Mouse (Mus musculus) NIH3T3 (cell line): ENCODE data around the gene Tbc1d17.

Experiments used
- DNase-seq: peaks from one replicate; pipeline ENCODE4 v3.0.0-alpha.2; 2012; ENCODE audit warnings: low read depth

Tbc1d17 gene

DNA sequence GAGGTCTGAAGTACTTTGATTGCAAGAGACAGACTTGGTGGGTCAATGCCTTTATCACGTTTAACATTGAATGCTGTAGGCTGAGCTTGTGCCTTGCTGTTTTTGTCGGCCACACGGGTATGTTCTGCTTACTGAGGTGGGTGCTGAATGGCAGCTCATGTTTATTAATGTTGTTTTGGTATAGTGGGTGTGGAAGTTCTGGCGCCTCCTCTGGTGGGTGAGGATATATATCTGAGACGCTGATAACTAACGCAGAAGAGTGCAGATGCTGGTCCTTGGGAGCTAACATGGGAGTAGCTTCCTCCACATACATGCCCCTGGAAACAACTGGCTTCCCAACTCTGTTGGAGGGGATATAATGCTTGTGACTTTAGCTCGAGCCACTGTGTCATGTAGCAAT is 25.5 kb downstream of the Tbc1d17 start:
- peak; percentile 39 for DNase-seq

DNA sequence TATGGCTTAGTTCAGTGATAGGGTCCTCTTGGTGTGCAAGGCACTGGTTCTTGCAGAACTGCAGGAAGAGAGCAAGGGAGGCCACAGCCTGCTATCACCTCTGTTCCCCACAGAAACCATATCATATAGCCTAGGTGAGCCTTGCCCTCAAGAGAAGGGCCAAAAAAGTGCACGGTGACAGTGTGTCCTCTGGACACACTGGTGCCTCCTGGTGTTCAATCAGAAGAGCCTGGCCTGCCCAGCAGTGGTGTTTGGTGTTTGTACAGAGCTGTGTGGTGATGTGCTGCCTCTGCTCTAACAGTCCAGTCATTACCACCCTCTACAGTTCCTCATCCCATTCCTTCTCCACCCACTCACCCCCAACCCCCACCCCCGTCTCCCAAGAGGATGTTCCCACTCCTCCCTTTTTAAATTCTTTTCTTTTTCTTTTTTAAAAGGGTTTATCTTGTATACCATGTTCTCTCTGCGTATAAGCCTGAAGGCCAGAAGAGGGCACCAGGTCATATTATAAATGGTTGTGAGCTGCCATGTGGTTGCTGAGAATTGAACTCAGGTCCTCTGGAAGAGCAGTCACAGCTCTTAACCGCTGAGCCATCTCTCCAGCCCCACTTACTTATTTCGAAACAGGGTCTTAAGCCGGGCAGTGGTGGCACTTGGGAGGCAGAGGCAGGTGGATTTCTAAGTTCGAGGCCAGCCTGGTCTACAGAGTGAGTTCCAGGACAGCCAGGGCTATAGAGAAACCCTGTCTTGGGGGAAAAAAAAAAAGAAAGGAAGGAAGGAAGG is 27.0 kb downstream of the Tbc1d17 start:
- no peak for DNase-seq

DNA sequence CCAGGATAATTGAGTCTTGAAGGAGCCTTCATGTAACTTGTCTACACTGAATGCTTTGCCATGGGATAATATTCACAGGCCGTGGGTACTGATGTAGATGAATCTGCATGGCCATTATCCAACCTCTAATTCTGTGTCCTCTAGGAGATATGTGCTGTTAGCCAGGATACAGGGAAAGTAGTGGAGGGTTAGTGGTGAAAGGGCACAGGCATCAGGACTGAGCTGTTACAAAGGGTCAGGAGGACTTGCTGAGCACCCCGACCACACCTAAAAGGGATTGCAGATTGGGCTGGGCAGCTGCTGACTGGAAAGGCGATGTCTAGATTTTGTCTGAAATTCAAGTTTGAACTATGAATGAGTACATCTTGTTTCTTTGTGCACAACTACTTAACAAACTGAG is 28.4 kb downstream of the Tbc1d17 start:
- no peak for DNase-seq

GRCm38 (mm10) chr7:44819863-44820262 is 29.0 kb downstream of the Tbc1d17 start:
- no peak for DNase-seq

DNA sequence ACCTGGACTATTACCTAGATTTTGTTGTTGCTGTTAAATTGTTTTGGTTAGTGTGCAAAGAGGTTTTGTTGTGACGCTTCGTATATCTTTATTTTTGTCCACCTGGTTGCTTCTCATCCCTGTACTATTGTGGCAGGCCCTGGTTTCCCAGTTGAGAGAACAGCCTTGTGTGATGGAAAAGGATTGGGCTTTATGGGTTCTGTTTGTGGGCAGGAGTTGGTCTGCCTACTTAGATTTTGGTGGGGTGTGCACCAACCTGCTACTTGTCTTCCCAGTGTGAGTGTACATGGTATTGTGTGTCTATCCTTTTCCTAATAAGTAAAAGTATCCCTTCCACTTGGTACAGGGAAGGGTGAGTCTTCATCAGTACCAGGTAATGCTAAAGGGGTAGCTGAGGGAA is 29.5 kb downstream of the Tbc1d17 start:
- DNase-seq, result no peak

GRCm38 (mm10) chr7:44818751-44819235 is 30.1 kb downstream of the Tbc1d17 start:
- peak; percentile 89 for DNase-seq

GRCm38 (mm10) chr7:44818164-44818563 is 30.7 kb downstream of the Tbc1d17 start:
- peak; percentile 77 for DNase-seq

GRCm38 (mm10) chr7:44817441-44817840 is 31.4 kb downstream of the Tbc1d17 start:
- peak; percentile 34 for DNase-seq

- peak; percentile 87 for DNase-seq
These were observed 32.3 kb downstream of the Tbc1d17 start, which contains the start of gene Atf5 for GRCm38 (mm10) chr7:44816470-44817021. TSS of gene Atf5 (minus strand) at chr7:44816658.

DNA sequence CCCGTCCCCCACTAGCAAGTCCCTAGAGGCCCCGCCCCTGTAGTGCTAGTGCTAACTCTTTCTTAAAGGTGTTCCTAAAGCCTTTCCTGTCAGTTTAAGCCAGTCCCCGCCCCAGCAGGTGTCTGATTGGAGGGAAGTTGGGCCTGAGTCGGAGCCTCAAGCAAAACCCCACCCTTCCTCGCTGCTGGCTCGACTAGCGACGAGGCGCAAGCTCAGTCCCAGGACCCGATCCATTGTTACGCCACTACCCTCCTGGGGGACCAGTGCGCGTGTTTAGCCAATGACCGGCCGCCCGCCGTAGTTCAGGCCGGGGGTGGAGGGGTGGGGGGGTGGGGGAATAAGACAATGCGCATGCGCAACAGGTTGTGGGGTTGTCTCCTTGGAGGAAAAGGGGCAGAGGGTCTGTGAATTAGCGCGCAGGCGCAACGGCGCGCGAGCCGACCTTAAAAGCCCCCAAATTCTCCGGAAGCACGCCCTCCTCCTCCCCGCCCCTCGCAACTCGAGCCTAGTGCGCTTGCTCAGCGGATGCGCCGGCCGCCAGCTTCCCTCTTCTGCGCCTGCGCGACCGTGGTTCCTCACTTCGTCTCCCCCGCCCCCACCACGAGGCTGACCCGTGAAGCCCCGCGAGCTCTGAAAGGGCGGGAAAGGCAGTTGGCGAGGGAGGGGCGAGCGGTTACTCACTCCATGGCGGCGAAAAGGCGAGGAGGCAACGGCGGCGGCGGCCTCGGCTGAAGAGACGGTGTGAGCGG is 33.0 kb downstream of the Tbc1d17 start, which contains the start of the genes Nup62 and Il4i1:
Nup62 (plus strand) TSS at position 368 of the 749 bp plus-strand sequence.
Il4i1 (plus strand) TSS at position 667 of the 749 bp plus-strand sequence.
- DNase-seq, result peak; percentile 99

DNA sequence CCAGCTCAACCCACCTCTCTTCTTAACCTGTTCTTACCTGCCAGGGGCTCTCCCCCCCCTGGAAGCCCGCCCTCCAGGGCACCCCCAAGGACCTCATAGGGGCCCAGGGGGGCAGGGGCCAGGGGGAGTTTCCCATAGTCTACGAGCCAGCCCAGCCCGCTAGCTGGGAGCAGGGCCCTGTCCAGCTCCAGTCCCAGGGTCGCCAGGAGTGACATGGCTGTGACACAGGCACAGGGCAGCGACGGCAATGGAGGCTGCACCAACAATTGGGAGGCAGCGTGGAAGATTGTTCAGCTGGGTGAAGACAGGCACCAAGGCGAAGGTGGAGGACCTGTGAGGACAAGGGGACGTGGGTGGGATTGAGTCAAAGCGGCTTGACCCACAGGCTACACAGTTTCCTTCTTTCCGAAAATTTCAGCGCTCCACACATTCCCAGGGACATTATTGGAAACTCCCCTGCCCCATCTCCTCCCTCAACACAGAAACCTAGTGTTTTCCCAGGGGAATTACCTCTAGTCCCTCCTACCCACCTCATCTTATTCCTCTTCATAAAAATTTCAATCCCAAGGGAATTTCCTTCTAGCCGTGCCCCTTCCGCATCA is 33.8 kb downstream of the Tbc1d17 start:
- DNase-seq, result no peak

DNA sequence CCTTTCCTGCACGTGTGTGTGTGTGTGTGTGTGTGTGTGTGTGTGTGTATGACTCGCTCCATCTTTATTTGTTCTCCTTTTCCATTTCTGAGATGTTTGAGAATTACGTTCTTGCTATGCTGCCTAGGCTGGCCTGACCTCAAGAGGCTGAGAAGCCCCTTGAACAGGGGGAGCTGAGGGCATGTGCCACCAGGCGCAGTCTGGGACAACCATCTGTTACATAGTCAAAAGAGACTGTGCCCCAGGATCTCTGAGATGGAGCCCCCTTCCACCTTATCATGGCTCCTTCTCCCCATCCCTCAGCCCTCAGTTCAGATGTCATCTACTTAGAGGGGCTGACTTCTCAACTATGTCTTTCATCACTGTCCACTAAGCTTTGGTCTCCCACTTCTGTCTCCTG is 34.5 kb downstream of the Tbc1d17 start:
- DNase-seq, result peak; percentile 37

DNA sequence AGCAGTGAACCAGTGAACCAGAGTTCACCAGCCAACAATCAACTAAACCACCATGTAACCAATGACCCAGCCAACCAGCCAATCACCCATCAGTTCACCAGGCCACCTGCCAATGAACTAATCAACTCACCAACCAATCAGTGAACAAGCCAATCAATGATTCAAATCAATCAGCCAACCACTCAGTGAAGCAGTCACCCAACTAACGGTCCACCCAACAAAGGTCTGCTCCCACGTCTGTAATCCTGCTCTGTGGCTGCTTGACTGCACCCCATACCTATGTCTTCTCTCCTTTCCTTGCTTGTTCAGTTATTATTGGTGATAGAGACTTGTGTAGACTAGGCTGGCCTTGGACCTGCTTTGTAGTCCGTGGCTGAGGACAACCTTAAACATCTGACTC is 34.9 kb downstream of the Tbc1d17 start:
- no peak for DNase-seq

DNA sequence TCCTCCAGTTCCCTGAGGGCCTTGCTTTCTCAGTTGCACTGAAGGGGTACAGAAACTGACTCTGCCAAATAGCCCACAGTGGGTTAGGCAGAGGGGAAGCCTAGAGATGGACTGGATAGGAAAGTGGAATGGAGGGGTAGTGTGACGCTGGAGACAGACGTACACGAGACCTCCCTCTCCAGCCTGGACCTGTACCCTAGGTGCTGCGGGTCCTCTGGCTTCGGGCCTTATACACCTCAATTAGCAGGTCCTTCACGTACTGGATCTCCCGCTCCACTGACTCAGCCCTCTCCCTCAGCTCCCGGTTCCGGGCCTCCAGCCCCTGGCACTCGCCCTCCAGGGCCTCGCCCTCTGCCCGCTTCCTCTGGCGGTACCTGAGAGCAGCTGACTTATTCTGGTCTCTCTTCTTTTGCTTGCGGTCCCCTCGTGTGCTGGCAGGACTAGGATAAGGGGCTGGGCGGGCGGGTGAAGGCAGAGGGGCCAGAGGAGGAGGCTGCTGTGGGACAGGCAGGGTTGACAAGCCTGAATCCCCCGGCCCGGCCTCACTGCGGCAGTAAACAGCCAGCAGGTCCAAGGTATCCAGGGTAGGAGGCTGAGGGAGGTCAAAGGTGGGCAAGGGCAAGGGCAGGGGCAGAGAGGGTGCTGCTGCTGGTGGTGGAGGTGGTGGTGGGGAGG is 36.1 kb downstream of the Tbc1d17 start:
- DNase-seq, result no peak

DNA sequence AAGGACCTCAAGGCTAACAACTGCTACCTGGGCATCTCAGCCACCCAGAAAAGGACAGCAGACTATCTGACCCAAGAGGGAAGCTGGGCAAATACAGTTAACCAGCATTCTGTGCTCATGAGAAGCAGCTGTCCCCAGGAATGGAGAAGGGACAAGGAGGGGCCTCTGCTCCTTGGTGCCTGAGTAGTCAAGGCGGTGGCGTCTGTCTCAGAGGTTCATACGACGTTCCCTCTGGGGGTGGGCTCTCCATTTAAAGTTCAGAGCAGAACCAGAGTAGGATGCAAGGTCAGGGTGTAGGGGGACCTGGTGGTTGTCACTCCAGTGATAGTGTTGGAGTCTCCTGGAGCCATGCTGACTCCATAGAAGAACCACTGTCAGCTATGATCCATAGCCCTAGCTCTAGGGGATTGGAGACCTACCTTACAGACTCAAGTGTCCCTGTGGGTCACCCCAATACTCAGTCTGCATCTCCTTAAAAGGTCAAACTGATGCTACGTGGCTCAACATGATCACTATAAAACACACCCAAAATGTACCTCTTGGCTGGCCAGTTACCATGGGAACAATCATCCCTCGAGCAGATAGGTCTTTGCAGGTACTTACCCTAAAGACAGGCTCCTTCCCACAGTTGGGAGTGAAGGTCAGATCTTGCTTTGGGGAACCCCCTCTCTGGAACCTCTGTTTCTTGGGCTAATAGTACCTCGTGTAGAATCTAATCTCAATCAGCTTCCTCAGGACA is 37.9 kb downstream of the Tbc1d17 start:
- DNase-seq, result no peak

- DNase-seq, result no peak
These were observed 38.5 kb downstream of the Tbc1d17 start for GRCm38 (mm10) chr7:44810365-44810764.

DNA sequence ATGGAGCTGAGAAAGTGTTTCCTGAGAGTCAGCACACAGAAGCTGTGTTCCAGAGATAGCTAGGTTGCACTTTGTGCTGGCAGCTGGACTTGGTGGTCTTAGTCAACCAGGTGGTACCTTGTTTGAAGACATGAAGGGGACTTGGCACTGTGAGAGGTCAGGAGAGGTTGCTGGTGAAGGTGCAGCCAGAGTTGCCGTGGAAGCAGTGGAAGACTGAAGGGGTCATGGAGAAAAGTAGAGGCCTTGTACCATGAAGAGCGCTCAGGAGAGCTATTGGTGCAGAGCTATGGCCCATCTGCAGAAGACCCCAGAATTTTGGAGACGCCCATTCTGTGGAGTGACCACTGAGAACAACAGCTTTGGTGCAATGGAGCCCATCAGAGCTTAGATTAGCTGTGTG is 39.4 kb downstream of the Tbc1d17 start:
- no peak for DNase-seq

DNA sequence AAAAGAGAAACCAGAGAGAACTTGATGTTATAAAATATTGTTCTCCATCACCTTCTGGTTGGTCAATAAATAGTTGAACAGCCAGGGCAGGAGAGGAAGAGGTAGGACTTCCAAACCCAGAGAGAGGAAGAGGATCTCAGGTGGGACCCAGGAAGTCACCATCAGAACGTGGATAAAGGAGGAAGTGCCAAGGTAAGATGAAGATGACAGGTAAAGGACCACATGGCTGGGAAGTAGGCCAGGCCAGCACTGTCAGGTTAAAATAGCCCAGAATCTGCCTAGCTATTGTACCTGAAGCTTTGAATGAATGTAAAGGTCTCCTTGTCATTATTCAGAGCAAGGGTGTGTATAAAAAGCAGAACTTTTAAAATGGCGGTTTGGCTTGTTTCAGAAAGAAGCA is 40.0 kb downstream of the Tbc1d17 start:
- DNase-seq, result no peak

DNA sequence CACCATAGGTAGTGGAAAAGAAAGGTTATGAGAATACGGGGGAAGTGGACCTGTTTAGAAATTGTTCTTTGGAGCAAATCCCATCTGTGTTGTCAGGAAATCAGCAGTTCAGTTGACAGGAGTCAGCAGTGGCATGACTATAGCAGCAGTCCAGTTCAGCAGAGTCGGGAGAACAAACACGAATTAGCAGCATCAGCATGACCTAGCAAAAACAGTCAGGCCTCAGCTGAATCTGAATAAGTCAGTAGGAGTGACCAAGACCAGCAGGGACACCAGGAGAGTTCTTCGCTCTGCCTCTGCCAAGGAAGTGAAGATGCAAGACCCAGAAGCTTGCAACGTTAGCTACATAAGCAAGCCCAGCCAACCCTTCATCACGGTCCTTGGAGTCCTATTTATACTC is 56.1 kb downstream of the Tbc1d17 start:
- no peak for DNase-seq

- DNase-seq, result no peak
These were observed 58.8 kb downstream of the Tbc1d17 start for GRCm38 (mm10) chr7:44790066-44790465.

GRCm38 (mm10) chr7:44789531-44789930 is 59.3 kb downstream of the Tbc1d17 start:
- no peak for DNase-seq
